Mouse (Mus musculus): Measurements from ENCODE around the gene Kif1c.

Gene Kif1c

DNA sequence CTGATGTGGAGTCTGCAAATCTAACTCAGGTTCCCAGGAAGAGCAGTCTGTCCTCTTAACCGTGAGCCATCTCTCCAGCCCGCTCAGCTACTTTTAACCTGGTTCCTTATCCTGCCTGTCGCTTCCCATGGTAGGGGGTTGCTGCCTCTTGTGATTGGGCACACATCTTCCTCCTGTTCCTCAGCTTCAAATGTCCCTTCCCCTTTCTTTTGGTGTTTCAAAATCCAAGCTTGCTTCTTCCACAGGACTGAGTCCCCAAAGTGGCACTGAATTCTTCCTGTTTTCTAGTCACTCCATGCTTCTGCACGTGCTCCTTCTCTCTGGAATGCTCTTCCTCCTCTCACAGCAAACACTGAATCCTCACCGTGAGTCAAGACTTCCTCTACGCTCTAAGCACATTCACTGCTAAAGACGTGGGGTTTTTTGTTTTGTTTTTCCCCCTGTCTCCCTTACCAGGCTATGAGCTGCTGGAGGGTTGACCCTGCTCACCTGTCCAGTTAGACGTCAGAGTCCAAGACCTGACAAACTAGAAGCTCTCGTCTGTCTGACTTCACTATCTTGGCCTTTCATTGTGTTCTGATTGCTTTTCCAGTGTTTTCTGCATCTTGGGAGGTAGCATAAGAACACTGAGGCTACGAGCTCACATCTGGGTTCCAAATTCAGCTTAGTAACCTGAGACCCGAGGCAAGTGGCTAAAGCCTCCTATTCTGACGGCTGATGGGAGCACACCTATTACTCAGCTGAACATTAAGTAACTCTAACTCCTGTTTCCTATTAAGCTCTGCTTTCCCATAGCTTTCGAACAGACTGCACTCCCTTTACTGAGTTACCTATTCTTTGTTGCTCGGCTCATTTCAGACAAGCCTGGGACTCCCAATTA, 32.8 kb upstream of the Kif1c start:
- DNase-seq (ENCODE audit: low read depth, low spot score), result no peak

- DNase-seq (ENCODE audit: low read depth, low spot score), result no peak
These were observed 32.0 kb upstream of the Kif1c start for GRCm38 (mm10) chr11:70668335-70668770.

GRCm38 (mm10) chr11:70668771-70669505, 31.4 kb upstream of the Kif1c start, which contains the start of gene Spag7:
Gene Spag7 (minus strand): TSS chr11:70669416.
- peak; percentile 100 for DNase-seq (ENCODE audit: low read depth, low spot score)

DNA sequence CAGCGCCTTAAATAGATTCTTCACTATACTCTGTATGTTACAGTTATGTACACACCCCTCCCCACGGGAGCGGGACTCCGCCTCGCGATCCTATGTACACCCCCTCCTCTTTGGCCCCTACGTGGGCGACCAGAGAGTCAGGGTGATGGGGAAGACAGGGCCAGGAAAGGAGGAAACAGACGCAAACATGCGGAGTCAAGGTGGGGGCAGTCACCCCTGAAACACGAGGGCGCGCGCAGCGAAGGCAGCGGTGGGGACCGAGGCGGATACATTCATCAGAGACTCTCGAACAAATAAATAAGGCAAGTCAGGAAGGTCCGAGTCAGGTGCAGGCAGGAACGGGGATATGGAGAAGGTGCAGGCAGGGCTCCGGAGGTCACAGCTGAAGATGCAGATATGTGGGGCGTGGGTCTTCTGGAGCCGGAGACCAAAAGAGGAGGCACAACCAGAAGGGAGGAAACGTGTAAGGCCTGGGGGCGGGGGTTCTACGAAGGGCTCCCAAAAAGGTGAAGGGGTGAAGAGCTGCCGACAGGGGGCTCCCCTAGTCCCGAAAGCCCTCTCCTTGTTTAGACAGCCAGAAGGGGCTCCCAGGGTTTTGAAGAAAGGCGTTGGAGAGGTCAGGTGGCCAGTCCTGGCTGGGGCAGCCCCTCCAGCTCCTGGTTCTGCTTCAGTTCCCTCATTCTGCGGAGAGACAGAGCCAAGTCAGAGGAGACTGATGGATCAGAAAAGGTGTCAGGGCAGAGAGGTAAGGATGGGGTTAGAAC, 30.6 kb upstream of the Kif1c start:
- peak; percentile 87 for DNase-seq (ENCODE audit: low read depth, low spot score)

DNA sequence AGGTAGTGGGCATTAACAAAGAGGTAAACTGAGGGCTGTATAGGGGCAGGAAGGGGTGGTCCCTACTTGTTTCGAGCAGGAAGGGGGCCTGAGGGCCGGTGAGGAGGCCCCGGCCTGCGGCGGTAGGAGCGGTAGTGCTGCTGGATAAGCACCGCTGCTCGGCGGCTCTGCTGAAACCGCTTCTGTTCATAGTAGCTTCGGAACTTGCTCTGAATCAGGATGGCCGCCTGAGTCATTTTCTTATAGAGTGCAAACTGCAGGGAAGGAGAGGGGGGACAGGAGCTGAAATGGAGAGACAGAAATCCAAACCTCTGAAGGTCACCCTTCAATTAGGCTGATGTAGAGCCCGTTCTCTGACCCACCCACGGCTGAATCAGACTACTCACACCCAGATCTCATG, 29.9 kb upstream of the Kif1c start:
- DNase-seq (ENCODE audit: low read depth, low spot score), result no peak

DNA sequence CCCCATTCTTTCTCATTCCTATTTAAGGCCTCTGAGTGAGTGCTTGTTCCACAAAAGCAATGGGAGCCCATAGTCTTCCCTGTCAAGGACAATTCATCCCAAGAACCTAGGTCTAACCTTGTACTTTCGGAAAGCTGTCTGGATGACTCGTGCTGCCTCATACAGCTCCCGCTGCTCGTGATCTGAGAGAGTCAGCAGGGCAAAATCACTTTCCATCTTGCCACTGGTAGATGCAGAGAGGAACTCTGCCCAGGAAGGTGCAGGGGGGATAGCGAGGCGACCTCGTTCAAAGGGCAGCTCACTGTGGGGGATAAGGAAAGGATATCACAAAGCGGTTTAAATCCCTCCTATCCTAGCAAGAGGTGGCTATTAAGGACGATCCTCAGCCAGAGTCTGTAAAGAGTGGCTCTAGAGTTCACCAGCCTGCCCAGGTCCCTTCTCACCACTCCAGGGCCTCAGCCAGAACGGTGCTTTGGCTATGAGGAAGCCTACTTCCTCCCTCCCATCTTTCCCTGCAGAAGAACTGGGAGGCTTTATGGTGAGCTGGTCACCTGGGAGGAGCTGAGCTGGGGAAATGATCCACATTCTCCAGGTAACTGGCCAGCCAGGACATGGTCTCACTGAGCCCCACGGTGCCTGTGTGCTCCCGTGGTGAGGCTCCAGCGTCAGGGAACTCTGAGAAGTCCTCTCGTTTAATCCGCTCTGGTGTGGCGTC, 28.9 kb upstream of the Kif1c start:
- no peak for DNase-seq (ENCODE audit: low read depth, low spot score)

- no peak for DNase-seq (ENCODE audit: low read depth, low spot score)
These were observed 26.3 kb upstream of the Kif1c start for GRCm38 (mm10) chr11:70674014-70674413.

DNA sequence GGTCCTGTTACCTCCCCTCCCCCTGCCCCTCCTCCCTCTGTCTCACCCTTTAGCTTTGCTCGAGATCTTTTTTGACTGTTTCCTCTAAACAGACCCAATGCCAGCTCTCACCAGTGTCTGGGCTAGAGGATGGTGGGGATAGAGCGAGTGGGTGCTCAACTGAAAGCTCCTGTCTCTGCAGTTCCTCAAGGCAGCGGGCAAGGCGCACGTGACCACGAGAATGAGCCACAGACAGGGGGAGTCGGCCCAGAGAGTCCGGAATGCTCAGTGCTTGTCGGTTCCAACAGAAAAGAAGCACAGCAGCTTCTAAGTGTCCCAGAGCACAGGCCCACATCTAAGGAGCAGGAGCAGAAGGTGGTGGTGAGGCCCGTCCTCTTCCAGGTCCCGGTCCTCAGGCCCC, 25.8 kb upstream of the Kif1c start:
- DNase-seq (ENCODE audit: low read depth, low spot score), result peak; percentile 43

DNA sequence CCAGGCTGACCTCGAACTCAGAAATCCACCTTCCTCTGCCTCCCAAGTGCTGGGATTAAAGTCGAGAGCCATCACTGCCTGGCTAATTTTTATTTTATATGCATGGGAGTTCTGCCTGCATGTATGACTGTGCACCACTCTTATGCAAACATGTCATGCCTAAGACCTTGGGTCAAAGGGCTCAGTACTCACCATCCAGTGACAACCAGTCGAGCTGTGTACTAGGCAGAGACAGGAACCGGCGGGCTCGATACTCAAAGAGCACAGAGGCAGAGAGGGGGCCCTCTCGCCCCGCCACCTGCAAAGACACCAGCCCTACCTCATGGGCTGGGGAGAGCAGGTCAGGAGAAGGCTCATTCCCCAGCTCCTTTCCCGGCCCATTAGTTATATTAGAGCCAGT, 22.3 kb upstream of the Kif1c start:
- DNase-seq (ENCODE audit: low read depth, low spot score), result no peak

DNA sequence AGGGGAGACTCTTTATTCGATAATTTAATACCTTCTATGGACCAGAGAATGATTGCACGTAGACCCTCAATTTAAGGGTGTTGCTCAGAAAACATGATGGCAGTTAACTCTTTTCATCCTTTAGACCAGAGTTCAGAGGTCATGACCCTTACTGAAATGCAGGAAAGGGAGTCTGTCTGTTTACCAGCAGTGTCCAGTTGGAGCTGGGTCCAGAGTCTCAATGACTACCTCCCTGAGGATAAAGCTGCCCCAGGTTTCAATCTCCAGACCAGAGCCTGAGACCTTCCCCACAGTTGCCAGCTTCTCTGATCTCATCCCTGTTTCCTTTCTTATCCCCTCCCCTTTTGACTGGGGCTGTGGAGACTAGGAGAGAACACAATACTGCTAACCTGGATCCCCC, 21.8 kb upstream of the Kif1c start:
- no peak for DNase-seq (ENCODE audit: low read depth, low spot score)

DNA sequence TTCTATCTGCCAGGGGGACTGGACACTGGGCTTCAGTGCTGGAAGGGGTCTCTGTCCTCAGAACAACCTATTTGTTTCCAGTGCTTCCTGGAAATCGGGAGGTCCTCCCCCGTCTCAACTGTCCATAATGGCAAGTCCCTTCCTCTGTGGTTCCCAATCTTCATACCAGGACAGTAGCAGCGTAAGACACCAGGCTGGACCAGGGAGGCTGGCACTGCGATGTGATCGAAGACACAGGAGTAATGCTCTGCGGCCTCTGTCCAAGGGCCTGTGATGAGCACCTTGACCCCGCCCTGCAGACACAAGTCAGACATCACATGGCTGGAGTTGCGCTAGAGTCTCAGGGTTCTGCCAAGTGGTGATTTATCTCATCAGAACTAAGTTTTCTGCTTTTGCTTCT, 21.0 kb upstream of the Kif1c start:
- no peak for DNase-seq (ENCODE audit: low read depth, low spot score)

- no peak for DNase-seq (ENCODE audit: low read depth, low spot score)
These were observed 20.5 kb upstream of the Kif1c start for GRCm38 (mm10) chr11:70679894-70680293.

DNA sequence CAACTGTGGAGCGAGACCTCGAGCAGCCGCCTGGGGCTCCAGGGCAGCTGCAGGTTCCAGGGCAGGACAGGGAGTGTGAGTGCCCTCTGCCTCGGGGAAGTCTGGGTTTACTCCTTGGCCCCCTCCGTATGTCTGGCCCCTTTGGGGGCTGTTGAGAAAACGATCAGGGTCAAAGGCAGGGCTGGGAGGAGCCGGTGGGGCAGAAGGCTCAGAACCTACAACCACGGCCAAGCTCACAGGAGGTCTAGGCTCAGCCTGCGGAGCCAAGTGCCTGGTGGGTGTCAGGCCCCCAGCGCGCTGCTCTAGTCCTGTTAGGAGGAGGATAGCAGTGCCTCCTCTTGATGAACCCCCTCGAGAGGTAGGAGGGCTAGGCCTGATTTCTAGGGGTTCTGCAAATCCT, 19.2 kb upstream of the Kif1c start:
- no peak for DNase-seq (ENCODE audit: low read depth, low spot score)

GRCm38 (mm10) chr11:70681897-70682581, 18.3 kb upstream of the Kif1c start:
- peak; percentile 92 for DNase-seq (ENCODE audit: low read depth, low spot score)

GRCm38 (mm10) chr11:70683640-70684039, 16.7 kb upstream of the Kif1c start:
- no peak for DNase-seq (ENCODE audit: low read depth, low spot score)

DNA sequence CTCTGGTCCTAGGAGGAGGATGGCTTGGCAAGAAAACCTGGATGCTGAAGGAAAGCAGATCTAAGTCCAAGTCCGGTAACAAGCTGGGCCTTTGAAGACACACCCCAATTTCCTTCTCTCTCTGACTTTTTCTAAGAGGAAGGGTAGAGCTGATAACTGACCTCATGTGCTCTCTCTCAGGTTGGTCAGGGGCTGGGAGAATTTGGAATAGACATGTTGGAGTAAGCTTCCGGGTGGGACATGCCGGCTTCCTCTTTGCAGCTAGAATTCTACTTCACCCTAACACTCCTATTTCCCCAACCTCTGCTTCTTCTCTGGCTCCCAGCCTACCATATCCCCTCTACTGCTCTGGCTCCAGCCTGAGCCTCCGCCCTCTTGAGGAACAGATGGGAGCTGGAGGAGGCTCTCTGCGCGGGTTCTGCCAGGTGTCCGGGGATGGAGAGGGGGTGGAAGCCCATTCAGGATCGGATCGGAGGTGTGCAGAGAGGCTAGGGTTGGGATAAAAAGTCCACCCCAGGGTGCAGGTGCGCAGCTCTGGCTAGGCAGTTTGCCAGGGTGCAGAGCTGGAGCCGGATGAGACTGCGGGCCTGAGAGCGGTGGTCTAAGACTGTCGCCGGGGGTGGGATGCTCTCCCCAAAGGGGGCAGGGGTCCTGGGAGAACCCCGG, 13.3 kb upstream of the Kif1c start:
- peak; percentile 62 for DNase-seq (ENCODE audit: low read depth, low spot score)

DNA sequence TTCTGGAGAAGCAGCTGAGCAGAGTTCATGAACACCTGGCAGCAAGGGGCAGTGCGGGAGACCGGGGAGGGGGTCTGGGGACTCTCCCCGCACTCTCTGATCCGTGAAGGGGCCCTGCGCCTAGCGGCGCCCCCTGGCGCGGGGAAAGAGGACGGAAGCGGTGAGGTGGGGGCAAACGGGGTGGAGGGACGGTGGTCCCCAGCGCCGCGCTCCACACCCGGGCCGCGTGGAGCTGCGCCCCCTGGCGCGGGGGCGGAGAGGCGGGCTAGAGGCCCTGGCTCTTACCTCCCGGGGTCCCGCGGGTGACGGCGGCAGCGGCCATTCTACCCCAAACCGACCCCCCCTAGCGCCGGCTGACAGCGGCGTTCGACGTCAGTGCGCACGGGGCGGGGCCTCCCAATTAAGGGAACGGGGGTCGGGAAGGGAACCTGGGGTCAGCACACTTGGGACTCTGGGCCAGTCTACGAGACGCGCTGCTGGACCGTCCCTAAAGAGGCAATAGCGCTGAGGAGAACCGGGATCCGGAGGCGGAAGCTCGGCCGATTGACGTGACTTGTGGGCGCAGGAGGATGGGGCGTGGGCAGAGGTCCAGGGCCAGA, 12.6 kb upstream of the Kif1c start, which contains the start of gene Camta2:
Gene Camta2 (minus strand): TSS at position 505 of the 599 bp plus-strand sequence.
- peak; percentile 73 for DNase-seq (ENCODE audit: low read depth, low spot score)

- DNase-seq (ENCODE audit: low read depth, low spot score), result no peak
These were observed 12.0 kb upstream of the Kif1c start for GRCm38 (mm10) chr11:70688372-70688771.

DNA sequence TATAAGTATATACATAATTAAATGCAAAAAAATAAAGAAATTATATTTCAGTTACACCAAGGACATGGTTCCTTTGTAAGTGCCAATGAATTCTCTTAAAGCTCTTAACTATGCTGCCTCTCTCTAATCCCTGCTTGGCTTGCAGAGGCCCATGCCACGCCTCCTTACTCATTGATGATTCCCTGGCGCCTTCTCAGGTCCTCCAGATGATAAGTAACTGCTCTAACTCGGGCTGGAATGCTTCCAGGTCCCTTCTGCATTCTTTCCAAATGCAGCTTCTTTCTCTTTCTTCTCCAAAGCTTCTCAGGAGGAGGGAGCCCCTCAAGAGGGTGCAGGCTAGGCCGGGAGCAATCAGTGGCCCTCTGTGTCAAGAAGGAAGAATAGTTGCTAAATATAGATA, 10.8 kb upstream of the Kif1c start:
- no peak for DNase-seq (ENCODE audit: low read depth, low spot score)

- no peak for DNase-seq (ENCODE audit: low read depth, low spot score)
These were observed 6.8 kb upstream of the Kif1c start for GRCm38 (mm10) chr11:70693504-70693903.
